Mouse (Mus musculus) left cerebral cortex, adult 9 months (tissue): Measurements from ENCODE around the gene Iqsec1.
A peak's percentile ranks its signal among the peaks of the same experiment; 100 is the strongest.

Experiments
- DNase-seq, 2 experiments: peaks; one replicate each; pipeline ENCODE4 v3.0.0; 2022; ENCODE audit warnings: low spot score in 2 of 2

Iqsec1 gene

GRCm38 (mm10) chr6:90620791-90621583 is 367.5 kb downstream of the Iqsec1 start:
- no peak for DNase-seq

GRCm38 (mm10) chr6:90619936-90620335 is 368.5 kb downstream of the Iqsec1 start:
- DNase-seq = no peak

DNA sequence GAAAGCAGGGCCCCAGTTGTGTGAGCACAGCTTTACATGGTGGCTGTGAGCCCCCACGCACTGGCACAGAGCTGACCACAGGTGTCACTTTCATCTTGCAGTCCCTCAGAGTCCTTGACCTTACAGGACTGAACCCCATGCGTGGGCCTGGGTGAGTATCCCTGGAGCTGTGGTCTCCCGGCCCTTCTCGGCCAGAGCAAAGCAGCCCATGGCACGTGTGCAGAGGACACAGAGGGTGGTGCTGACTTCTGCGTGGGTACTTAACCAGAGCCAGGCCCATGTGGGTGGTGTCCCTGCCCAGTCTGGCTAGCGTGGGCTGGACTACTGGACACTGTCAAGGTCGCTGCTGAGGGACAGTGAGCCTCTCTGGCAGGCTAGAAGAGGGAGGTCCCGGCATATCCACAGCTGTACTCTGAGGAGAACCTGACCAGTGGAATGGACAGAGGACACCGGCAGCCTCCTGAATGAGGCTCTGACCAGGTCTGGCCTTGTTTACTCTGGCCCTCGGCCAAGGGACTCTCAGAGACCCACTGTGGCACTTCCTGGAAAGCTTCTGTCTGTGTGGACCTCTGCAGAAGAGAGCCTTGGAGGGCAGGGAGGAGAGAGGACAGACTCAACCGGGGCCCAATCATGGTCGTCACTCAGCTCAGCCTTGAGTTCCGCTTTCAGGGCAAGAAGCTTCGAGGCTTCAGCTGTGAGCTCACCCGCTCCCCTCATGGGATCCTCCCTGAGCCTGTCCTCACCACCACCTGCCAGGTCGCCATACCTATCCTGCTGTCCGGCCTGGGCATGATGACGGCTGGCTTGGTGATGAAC is 369.5 kb downstream of the Iqsec1 start:
- no peak for DNase-seq

GRCm38 (mm10) chr6:90618274-90618673 is 370.2 kb downstream of the Iqsec1 start:
- DNase-seq = no peak

DNA sequence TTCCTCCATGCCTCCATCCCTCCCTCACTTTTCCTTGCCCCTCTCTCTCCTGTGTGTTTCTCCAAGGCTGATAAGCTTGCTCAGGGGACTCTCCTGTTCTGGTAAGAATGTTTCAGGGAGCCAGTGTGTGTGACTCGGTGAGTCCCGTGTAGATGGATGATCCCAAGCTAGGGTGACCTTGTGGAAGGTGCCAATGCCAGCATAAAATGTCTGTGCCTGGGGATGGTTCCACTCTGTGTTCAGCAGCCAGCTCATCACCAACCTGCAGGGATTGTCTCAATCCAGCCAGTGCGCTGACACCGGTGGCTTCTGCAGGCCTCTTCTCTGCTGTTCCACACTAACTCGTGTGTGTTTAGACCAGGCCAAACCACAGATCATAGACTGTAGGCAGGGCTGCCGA is 372.0 kb downstream of the Iqsec1 start:
- no peak for DNase-seq

GRCm38 (mm10) chr6:90615991-90616390 is 372.5 kb downstream of the Iqsec1 start:
- DNase-seq = no peak

DNA sequence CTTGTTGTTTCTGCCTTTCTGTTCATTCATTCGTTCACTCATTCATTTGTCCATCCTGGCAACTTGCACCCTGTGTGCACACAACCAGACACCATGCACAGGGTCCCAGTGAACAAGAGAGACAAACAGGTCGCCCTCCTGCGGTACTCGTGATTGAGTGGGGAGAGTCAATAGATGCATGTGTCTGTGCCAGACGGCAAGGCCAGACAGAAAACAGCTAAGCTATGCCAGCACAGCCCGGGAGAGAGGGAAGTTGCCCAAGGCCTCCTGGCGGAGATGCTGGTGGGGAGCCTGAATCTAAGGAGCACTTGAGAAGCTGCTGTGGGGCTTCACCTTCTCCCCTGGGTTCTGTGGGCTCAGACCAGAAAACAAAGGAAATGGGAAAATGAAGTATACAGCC is 373.1 kb downstream of the Iqsec1 start:
- no peak for DNase-seq

GRCm38 (mm10) chr6:90613277-90613676 is 375.2 kb downstream of the Iqsec1 start:
- no peak for DNase-seq

DNA sequence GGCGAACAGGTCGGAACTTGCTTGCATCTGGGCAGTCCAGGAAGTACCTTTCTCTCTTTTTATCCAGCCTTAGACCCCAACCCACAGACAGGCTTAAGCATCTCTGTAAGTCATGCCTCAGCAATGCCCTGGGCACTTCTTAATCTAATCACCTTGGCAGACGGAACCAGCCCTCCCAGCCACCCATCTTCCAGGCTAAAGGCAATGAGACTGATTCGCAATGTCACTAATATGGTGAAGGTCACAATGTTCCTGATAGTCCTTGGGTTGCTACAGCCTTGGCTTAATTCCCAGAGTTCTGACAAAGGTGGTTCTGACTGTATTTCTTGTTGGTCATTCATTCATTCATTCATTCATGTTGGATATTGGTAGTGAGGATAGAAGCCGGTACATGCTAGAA is 378.2 kb downstream of the Iqsec1 start:
- DNase-seq = no peak

DNA sequence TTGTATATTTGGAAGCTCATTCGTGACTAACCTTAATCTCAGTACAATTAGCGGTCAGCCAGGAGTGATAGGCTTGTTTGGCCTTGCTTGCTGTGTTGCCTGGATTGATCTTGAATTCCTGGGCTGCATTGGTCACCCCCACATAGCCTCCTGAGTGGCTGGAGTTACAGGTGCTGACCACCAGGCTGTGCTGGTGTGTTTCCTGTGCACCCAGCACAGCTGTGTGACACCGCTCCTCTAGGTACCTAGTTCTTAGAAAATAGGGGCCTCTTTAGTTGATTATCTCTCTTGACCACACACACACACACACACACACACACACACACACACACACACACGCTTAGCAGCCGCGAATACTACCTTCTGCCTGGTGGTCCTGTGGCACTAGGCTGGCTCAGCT is 380.3 kb downstream of the Iqsec1 start:
- DNase-seq = no peak

- DNase-seq = peak in 1 of 2 experiments; percentile 44
Observed at GRCm38 (mm10) chr6:90607196-90607595, 381.3 kb downstream of the Iqsec1 start.

DNA sequence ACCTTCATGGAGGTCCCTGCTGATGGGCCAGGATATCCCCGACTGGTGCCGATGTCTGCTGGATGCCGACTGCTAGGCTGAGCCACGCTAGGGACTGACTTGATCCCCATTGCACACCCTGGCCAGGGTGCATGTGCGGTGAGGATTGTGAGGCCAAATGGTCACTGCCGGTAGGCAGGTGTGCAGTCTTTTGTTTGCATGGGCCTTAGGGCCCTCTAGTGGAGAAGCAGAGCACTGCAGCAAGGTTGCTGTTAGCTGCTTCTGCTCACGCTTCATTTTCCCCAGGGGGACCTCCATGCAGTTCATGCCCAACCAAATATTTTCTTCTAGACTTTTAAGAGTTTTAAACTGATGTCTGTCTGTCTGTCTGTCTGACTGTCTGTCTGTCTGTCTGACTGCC is 381.9 kb downstream of the Iqsec1 start:
- peak in 1 of 2 experiments; percentile 55 for DNase-seq
